Mouse (Mus musculus) C3H10T1/2 (cell line): Measurements from ENCODE around the gene Prl8a1. TPM values are rescaled to one million over a fixed set of nuclear protein-coding genes. Genes with fewer than 3 reads are reported as not detected.

Experiments
- polyA plus RNA-seq, 2 experiments: library from polyadenylated mRNA; unstranded; fragments of >200 nt; fragmentation: generic; extraction: Trizol; gene quantifications; one replicate each; pipeline ENCODE4 v1.2.1; 2012; ENCODE audit warnings: missing spikeins in 2 of 2

The Prl8a1 gene
- not detected for polyA plus RNA-seq

GRCm38 (mm10) chr13:27582071-27582470 lies at the start of gene Prl8a1:
TSS of gene Prl8a1 (minus strand) at chr13:27582171.

DNA sequence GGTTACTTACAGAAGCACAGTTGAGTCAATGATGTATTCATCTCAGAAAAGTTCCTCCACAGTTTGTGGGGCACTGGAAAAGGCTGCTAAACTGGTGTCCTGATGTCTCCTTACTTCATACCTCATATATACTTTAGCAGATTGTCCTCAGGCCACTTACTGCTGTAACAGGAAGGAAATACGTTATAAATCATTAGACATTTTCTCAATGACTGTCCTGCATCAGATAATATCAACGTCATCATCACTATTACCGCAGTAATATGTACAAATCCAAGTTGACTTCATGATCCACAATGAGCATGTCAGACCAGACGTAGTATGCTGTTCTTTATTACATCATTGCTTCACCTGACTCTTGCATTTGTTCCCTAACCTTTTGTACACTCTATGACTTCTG lies 28.5 kb upstream of the Prl8a1 start, which contains the start of gene Prl7b1:
Gene Prl7b1 (minus strand): TSS at position 101 of the 400 bp plus-strand sequence.

DNA sequence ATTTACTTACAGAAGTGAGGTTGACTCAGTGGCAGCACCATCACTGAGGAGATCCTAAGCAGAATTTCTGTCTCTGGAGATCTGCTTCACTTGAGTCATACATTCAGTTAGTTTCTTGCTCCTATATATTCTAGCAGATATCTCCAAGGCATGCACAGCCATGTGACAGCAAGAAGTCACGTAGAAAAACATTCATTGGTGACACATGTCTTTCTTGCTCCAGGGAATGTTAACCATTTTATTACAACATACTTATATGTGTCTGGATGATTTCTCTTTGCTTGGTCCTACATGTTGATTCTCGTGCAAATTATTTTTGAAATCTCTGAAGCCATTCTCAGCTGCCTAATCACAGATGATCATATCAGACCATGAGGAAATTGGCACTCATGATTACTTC lies 17.5 kb downstream of the Prl8a1 start, which contains the start of gene Prl8a9:
Gene Prl8a9 (minus strand): TSS at position 101 of the 400 bp plus-strand sequence.

Other genes starting within 250 kb of the Prl8a1 start
- gene Prl8a2, start 236.5 kb downstream of the Prl8a1 start, polyA plus RNA-seq, result not detected
- gene Prl2b1, start 191.3 kb downstream of the Prl8a1 start, polyA plus RNA-seq, result not detected
- not detected for gene Prl8a6, start 143.5 kb downstream of the Prl8a1 start, polyA plus RNA-seq
- not detected for gene Prl8a8, start 69.0 kb downstream of the Prl8a1 start, polyA plus RNA-seq
- gene Prl8a9, start 17.6 kb downstream of the Prl8a1 start, polyA plus RNA-seq, result not detected
- not detected for gene Prl7b1, start 28.4 kb upstream of the Prl8a1 start, polyA plus RNA-seq
- gene Prl7a1, start 60.3 kb upstream of the Prl8a1 start, polyA plus RNA-seq, result not detected
- not detected for gene Prl7a2, start 85.9 kb upstream of the Prl8a1 start, polyA plus RNA-seq
- not detected for gene Prl7d1, start 134.6 kb upstream of the Prl8a1 start, polyA plus RNA-seq
- gene Prl7c1, start 198.6 kb upstream of the Prl8a1 start, polyA plus RNA-seq, result not detected
- not detected for gene Prl2a1, start 219.5 kb upstream of the Prl8a1 start, polyA plus RNA-seq